Mouse (Mus musculus) c-Kit-positive CD71-positive TER-119-negative erythroid progenitor cells, embryonic 14.5 days (primary cell): ENCODE measurements at regions not wholly inside any gene's neighbourhood (a gene's known extent, or its start where the extent isn't known, plus 50 kb on each side); places are given as distances from the start of the nearest gene placed in this dataset.

Experiments used
- DNase-seq: peaks from one replicate; pipeline ENCODE4 v3.0.0-alpha.2; 2013; ENCODE audit warnings: low read depth

- DNase-seq, result no peak
Measured at GRCm38 (mm10) chr11:23170813-23171212, 85.0 kb upstream of the Xpo1 start.

- DNase-seq, result no peak
Measured at GRCm38 (mm10) chr11:23171760-23172159, 84.1 kb upstream of the Xpo1 start.

- DNase-seq, result no peak
Measured at GRCm38 (mm10) chr11:23181647-23182046, 74.2 kb upstream of the Xpo1 start.

GRCm38 (mm10) chr11:23185211-23185610, 70.6 kb upstream of the Xpo1 start:
- no peak for DNase-seq

GRCm38 (mm10) chr11:23201701-23202449, 54.0 kb upstream of the Xpo1 start:
- no peak for DNase-seq

- DNase-seq, result no peak
Measured at GRCm38 (mm10) chr11:23203566-23203965, 52.3 kb upstream of the Xpo1 start.

- no peak for DNase-seq
Measured at GRCm38 (mm10) chr11:23204041-23204440, 51.8 kb upstream of the Xpo1 start.
